Mouse (Mus musculus) liver, adult (tissue): ENCODE measurements around the gene Maml2.

Source experiments
- GATA4 ChIP-seq: IDR thresholded peaks from 2 replicates; pipeline ENCODE4 v1.6.1; 2014; ENCODE audit warnings: mild to moderate bottlenecking, low read length; ENCODE audit not compliant: insufficient replicate concordance

Maml2 gene

DNA sequence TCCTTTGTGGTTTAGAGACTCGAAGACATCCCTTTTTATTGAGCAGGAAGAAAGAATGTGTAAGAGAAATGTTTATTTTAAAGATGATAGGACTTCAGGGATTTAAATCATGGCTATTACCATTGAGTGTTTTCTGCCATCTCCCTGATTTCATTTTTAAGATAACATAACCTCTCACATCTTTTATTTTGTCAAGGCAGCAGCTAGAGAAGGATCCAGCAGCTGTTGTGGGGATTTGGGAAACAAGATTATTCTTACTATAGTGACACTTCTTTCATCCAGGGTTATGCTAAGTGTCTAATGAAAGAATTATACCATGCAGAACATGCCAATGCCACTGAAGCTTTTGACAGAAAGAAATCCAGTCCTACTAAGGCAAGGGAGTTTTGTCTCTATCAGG lies 193.3 kb downstream of the Maml2 start:
- no peak for TF ChIP-seq GATA4

DNA sequence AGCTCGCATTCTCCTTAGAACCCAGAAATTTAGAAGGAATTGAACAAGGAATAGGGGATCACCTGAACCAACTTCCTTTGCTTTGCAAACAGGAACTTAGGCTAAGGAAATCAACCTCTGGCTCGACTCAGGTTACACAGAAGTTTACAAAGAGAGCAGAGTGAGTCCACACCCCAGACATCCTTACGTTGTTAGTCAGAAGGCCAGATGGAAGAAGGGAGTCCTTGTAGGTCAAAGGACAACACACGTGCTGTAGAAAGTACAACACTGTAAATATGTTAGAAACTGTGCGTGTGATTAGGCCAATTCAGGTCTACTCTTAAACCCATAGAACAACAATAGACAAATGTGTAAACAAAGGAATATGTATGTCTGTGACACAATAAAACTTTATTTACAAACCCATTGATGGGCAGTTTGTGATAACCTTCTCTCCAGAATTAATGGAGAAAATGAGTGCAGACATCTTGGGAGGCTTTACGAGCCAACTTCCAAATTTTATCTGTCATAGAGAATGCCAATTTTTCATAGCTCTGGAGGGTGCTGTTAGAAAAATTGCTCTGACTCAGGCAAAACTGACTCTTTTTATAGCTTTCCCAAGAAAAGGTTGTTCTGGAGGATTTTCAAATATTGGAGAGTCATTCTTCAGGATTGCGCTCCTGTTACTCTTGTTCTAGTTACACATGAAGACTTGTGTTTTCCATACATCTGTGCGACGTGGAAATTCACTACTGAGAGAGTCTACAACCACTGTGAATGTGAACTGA lies 194.3 kb downstream of the Maml2 start:
- no peak for TF ChIP-seq GATA4

DNA sequence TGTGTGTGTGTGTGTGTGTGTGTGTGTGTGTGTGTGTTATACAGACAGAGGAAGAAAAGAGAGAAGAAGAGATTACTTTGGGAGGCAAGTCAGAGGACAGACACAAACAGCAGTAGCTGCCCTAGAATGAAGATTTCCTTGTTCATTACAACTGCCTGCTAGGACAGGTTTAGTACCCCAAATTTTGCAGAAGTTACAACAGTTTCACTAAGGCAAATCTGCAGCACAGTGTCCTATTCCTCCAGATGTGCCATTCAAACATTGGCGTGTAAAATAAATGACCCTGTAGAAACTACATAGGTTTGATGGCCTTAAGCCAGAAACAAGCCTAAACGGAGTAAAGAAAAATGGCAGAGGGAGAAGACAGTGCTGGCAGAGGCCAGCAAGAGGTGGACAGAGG lies 195.1 kb downstream of the Maml2 start:
- no peak for TF ChIP-seq GATA4

DNA sequence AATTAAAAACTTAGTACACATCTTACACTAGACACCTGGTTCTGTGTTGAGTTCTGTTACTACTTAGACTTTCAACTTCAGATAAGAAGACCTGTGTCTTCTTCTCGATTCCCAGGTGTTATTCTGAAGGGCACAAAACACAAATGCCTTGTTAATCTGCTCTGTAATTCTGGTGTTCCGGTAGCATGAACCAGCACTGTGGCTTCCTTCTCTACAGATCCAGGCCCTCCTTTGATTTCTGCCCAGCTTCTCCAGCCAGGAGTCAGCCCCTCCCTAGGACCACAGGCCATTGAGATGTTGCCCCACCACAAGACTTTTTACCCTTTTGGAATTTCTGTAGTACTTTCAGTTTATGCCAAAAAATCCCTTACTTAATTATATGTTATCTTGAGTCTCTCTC lies 196.0 kb downstream of the Maml2 start:
- no peak for TF ChIP-seq GATA4

DNA sequence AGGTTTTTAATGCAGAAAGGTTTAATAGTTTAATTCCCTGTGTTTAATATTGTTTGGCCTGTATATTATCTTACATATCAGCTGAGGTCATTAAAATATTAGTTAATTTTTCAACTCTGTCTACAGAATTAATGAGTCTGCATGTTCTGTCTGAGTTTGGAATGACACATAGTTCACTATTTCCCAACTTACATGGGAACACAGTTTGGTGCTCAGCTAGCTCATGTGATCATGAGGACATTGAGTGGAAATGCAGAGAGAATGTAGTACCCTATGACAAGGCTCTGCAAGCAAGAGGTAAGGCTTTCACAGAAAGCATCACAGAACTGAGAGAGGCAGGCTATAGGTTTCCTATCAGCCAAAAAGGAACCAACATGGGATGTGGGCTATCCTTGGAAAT lies 197.8 kb downstream of the Maml2 start:
- no peak for TF ChIP-seq GATA4

DNA sequence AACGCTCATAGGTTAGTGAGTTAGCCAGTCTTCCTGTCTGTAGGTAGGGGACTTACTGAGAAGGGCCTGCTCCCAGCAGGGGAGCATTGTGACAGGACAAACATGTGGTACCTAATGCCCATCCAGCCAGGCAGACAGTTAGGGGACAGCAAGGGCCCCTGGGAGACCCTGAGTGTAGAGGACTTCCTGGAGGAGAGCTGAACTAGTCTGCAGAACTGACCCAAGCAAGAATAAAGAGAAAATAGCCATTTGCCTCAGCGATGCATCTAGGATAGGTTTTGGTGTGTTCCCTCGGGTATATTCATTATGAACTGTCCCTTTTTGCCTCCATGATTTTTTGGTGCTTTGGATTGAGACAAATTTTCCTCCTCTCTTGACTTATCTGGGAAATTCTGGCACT lies 199.3 kb downstream of the Maml2 start:
- no peak for TF ChIP-seq GATA4

DNA sequence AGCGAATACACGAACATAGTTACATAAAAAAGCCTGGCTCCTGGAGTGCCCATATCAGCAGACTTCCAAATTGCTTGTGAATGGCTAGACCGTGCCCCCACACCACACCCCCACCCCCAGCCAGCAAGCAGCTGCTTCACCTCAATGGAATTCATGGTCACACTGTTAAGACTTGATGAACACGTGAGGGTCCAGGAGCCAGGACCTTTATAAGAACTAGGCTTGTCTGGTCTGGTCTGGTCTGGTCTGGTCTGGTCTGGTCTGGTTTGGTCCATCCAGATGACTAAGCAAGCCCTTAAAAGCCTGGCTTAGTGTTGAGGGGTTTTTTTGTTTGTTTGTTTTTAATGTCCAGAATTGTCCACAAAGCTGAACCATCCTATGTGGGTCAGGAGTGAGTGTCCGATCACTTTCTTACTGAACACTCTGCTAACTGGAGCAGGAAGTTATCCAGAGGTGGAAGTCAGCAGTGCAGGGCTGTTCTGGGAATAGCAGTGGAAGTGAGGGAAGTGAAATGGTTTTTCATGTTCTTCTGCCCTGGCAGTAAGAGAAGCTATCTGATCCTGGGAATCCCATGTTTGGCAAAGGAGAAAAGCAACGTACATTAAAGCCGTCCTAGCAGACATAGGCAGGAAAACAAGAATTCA lies 200.1 kb downstream of the Maml2 start:
- no peak for TF ChIP-seq GATA4

DNA sequence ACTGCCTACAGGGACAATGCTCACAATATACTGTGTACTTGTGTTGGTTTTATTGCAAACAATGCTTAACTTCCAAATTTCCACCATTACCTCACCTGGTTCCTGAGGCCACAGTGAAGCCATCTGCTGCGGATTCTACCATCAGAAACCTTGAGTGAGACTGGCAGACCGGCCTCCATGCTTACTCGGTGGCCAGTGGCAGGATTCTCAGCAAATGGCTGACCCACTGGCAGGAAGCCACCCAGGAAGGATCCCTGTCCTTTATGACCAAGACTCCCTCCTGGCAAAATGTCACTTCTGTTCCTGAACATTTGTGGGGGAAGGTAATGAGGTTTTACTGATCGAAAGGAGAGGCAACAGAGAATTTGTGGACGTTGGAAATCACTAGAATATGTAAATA lies 202.3 kb downstream of the Maml2 start:
- TF ChIP-seq GATA4 = no peak

DNA sequence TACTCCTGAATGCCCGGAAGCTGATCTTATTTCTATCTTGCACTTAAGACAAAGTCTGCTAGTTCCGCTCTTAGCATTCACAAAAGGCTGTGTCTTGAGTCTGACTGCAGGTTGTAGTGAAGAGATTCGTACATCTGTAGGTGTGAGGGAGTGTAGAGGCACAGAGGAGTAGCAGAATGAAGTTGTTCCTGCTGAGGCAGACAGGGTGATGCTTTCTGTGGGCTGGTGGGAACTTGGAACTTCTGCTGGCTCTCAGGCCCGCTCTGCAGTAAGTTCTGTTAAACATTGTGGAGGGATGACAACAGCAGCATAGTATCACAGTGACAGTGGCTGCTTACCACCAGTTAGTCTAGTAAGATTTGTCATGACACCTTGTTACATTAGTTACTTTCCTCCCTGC lies 207.3 kb downstream of the Maml2 start:
- no peak for TF ChIP-seq GATA4

DNA sequence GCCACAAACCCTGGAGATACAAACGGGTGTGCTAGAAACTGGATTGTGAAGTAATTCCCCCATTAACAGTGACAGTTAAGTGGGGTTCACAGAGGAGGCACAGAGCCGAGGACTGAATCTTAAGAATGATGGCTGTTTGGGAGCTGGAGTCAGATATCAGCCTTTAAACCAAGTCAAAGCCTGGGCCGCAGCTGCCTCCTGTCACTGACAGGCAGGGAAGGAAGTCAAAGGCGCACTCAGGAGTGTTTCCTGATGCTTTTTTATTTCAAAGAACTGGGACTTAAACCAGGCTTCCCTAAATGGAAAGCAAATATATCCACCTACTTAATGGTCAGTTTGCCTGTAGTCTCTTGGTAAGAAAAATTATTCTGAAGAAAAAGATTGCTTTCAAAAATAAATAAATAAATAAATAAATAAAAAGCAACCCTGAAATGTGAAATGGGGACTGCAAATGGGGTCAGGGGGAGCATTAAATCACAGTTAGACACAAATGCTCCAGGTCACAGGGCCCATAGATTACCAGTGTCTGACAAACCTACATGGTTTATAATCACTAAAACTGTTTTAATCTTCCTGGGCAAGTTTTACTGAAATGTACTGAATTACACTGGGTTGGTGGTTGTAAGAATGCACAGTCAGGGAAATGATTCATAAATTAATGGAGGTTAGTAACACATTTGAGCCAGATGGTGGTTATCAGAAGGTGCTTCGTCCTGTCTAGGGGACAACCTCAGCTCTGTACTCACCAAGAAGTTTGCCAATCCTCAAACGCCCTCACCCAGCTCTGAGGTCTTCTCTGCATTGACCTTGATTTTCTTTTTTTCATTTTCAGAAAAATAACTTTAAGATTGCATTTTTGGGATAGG lies 209.4 kb downstream of the Maml2 start:
- TF ChIP-seq GATA4 = no peak

DNA sequence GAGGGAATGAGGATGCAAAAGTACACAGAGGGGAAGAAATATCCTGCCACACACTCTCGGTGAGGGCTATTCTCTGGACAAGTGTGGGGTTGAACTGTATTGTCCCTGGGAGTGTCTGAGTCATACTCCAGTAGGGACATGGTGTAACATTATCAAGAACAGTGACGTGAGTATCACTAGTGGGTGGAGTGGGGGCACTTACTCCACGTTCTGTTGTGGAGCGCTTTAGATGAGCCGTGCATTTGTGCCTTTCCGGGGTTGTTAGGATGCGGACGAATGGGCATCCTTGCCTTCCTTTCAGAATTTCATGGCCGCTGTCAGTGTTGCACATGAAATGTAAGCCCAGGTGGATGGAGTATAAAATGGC lies 210.0 kb downstream of the Maml2 start:
- no peak for TF ChIP-seq GATA4

DNA sequence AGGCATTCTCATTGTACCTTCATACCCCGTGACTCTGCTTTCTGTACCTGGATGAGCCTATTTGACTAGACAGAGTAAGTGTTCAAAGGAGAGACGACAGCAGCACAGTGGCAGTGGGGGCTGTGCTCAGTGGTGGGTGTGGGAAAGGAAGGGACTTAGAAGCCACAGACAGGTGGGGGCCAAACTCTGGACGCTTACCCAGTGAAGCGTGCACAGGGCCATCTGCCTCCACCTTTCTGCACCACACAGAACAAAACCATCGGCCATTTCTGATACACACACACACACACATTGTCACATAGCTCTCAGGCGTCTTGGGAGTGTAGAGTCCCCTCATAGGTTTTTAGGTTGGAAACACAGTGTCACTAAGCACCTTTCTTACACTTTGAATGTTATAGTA lies 212.0 kb downstream of the Maml2 start:
- no peak for TF ChIP-seq GATA4

DNA sequence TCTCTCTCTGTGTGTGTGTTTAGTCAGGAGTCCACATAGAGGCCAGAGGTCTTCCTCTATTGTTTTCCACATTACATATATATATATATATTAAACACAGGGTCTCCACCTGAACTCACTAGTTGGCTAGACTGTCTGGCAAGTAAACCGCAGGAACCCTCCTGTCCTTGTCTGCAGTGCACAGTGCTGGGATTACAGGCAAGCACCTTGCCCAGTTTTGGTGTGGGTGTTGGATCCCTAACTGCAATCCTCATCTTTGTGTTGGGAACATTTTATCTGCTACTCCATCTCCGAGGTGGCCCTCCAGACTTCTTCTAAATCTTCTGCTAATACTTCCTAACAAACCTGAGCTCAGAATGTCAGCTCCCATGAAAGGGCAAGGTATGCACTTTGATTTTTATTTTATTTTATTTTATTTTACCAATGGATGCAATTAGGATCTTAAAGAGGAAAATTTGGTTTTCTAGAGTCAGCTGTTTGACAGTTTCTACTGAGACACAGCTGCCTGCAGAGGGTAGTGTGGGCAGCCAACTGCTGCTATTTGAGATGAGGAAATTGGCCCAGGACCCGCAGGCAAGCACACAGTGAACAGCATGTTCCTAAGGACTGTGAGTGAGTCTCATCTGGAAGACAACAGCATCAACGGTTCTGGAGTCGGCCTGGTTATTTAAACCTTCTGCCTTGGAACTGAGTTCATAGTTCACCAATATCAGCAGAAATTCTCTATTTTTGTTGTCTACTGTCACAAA lies 213.0 kb downstream of the Maml2 start:
- TF ChIP-seq GATA4 = no peak

DNA sequence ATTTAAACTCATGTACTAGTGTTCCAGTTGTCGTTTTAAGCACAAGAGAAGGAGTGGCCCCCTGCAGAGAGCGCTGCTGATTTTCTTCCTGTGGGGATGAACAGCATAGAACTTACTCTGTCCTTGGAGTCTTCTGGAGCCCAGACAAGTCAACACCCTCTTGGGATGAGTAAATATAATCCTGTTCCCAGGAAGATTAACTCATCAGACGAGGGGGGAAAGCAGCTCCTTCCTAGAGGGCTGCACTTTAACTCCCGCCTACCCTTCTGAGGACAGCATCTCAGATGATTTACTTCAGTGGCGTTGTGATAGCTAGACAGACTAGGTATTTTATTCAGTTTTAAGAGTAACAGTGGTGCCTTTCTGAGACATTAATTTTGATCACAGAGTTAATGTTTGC lies 215.4 kb downstream of the Maml2 start:
- no peak for TF ChIP-seq GATA4

DNA sequence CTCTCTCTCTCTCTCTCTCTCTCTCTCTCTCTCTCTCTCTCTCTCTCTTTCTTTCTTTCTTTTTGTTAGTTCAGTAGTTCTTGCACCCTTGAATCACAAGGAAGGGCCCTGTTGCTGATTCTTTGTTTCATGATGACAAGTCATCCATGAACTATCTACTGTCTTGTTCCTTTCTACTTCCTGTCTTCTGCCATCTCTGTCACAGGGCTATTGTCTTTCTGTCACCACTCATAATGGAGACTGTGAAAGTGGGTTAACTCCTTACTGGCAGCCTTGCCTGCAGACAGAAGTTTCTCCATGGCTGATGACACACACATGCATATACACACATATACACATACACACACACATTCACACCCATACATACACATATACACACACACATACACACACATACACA lies 216.7 kb downstream of the Maml2 start:
- no peak for TF ChIP-seq GATA4
